Mouse (Mus musculus): ENCODE results near the gene Ccdc30.
"Not testable (repeated sequence)": the region's sequence is repeated elsewhere in the genome, so short reads cannot be mapped to it uniquely, and the experiment has no call there.

The Ccdc30 gene

DNA sequence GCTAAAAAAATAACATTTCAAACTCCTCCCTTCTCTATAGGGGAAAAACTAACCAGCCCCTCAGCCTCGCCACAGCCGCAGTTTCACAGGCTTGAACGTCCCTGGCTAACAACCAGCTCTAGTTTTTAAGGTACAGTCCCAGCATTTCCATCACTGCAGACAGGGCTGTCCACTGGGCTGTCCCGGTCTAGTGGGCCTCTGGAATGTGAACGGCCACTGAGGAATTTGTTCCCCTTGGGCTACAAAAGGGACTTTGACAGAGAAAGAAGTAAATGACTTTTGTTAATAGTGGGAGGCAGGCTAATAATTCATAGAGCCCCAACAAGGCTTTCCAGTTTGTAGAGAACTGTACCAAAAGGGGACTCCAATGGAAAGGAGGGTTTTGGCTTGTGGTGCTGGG lies 109.9 kb downstream of the Ccdc30 start:
- DNase-seq (ENCODE audit: low spot score in 2 of 2) = no peak

- DNase-seq (ENCODE audit: low spot score in 2 of 2) = no peak
Observed at GRCm38 (mm10) chr4:119303291-119303690, 112.0 kb downstream of the Ccdc30 start.

- DNase-seq (ENCODE audit: low spot score in 2 of 2) = no peak
Observed at GRCm38 (mm10) chr4:119301777-119302176, 113.5 kb downstream of the Ccdc30 start.

DNA sequence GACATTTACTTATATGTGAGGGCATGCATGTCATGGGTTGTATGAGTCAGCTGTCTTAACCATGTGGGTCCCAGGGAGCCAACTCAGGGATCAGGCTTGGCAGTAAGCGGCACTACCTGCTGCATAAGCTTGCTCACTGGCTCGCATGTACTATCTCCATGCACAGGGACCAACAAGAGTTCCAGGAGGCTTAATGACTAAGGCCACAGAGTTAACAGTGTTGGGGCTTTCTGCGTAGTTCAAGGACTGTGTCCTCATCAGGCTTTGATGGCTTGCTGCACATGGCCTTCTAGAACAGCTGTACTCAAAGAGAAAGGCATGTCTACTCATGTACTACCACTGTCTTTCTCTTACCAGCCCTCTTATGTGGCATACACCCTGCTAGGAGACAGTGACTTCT lies 114.6 kb downstream of the Ccdc30 start:
- no peak for DNase-seq (ENCODE audit: low spot score in 2 of 2)

- no peak for DNase-seq (ENCODE audit: low spot score in 2 of 2)
Observed at GRCm38 (mm10) chr4:119297361-119297760, 118.0 kb downstream of the Ccdc30 start.

GRCm38 (mm10) chr4:119295134-119295453 lies 120.2 kb downstream of the Ccdc30 start:
- DNase-seq (ENCODE audit: low spot score in 2 of 2) = no peak

DNA sequence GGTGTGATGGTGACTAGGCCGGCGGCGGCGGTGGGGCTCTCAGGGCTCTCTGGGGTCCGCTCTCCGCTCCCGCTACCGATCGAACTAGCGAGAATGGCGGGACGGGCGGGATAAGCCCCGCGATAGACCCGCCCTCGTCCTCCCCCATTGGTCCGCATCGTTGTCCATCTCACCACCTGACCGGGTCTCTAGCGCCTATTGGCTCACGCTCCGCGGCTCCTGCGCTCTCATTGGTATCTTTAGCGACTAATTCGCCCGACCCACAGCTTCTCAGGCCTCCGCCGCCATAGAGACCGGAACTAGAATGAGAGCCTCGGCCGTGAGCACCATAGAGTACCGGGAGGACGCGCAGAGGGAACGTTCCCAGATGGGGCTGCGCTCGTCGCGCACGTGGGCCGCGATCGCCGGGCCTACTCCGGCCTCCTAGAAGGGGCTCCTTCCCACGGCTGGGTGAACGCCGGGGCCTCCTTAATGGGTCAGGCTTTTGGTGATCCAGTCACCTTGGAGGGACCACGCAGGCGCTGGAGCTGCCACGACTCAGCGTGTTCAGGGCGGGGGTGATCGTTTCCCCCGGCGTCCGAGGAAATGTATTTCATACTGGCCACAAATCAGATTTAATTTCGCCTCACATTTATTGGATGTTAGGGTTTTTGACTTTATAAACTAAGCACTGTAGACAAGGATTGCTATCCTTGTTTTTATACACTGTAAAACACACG lies 120.7 kb downstream of the Ccdc30 start, which contains the start of gene Ybx1:
Gene Ybx1 (minus strand): TSS at position 190 of the 719 bp plus-strand sequence.
- peak; percentile 100 for DNase-seq (ENCODE audit: low spot score in 2 of 2)

GRCm38 (mm10) chr4:119293574-119294258 lies 121.6 kb downstream of the Ccdc30 start:
- DNase-seq (ENCODE audit: low spot score in 2 of 2) = peak; percentile 45 to 54

GRCm38 (mm10) chr4:119292771-119293573 lies 122.3 kb downstream of the Ccdc30 start:
- peak; percentile 78 to 85 for DNase-seq (ENCODE audit: low spot score in 2 of 2)

DNA sequence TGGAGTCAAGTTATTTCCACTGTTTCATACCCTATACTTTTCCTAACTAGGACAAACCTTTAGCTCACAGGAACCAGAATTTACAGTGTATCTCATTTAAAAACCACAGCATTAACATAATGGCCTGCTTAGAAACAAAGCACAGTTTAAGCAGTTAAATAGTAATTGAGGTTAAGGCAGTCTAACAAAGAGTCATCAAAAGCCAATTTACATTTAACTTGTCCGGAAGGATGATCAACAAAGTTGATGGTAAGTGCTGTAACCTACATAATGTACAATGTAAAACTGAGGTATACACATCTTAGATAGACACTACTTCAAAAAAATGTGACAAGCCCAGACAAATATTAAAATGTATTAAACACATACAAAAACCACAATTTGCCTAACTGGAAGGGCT lies 123.4 kb downstream of the Ccdc30 start:
- DNase-seq (ENCODE audit: low spot score in 2 of 2) = no peak

GRCm38 (mm10) chr4:119285336-119285735 lies 130.0 kb downstream of the Ccdc30 start:
- no peak for DNase-seq (ENCODE audit: low spot score in 2 of 2)

DNA sequence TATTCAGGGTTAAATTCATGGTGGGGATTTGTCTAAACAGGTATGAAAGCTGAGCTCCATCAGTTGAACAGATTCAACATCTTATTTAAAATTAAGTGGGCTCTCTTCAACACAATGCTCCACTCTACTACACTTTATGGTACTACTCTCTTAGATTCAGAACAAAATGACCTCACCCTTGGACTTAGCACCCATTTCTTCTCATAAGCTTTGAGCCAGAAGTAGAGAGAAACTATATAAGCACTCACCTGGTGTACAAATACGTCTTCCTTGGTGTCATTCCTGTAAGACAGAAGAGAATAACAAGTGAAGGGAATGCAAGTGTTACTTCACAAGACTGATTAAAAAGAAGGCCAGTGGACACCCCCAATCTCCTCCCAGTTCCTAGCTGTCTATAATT lies 130.5 kb downstream of the Ccdc30 start:
- DNase-seq (ENCODE audit: low spot score in 2 of 2) = no peak

DNA sequence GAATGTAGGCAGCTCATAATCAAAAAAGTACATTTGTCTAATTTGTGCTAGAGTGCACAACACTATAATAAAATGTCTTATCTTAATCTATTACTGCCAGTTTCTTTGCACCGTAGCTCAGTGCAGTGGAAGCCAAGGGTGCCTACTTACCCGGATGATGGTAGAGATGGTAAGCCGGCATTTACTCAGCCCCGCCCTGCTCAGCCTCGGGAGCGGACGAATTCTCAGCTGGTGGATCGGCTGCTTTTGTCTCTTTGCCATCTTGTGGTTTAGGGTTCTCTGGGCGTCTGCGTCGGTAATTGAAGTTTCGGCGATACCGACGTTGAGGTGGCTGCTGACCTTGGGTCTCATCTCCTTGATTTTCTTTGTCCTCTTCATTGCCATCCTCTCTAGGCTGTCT lies 136.5 kb downstream of the Ccdc30 start:
- not testable (repeated sequence) for DNase-seq (ENCODE audit: low spot score in 2 of 2)

DNA sequence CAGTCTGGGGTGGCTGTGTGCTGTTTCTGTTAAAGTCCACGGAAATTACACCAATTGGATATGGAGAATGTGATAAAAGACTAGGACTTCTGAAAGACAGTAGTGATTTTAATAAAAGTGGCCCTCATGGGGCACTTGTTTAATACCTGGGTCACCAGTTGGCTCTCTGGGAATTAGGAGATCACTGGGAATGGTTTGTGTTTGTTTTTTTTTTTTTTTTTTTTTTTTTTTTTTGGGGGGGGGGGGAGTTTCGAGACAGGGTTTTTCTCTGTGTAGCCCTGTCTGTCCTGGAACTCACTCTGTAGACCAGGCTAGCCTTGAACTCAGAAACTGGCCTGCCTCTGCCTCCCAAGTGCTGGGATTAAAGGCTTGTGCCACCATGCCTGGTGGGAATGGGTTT lies 139.6 kb downstream of the Ccdc30 start:
- DNase-seq (ENCODE audit: low spot score in 2 of 2) = no peak

DNA sequence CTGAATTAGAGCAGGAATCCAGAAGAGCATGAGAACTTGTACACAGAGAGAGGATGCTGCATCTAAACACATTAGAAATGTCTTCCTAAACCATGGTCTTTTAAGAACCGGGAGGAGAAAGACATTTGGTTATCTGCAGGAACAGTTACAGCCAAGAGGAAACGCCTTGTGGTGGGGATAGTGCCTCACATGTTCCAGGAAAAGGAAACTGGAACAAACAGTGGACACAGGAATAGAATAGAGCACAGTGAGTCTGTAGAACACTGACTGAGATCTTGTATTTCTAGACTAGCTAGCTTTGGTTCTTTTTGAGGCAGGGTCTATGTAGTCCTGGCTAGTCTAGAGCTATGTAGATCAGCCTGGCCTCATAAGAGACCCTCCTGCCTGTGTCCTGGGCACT lies 140.1 kb downstream of the Ccdc30 start:
- DNase-seq (ENCODE audit: low spot score in 2 of 2) = no peak

GRCm38 (mm10) chr4:119274627-119275026 lies 140.7 kb downstream of the Ccdc30 start:
- DNase-seq (ENCODE audit: low spot score in 2 of 2) = no peak
